Mouse (Mus musculus): ENCODE measurements around the gene Clip3. TPM values are rescaled to one million over a fixed set of nuclear protein-coding genes. Genes with fewer than 3 reads are reported as not detected.
A peak's percentile ranks its signal among the peaks of the same experiment; 100 is the strongest.

The Clip3 gene
- polyA plus RNA-seq, 1 experiment from 2014 or later = 78.3 TPM

- ChIA-PET CTCF (no interaction called here), POLR2A (no interaction called here)
- H3K27me3 ChIP-seq = peaks cover 24% of the 10 kb centered on the region
- no peak for ATAC-seq
- in situ Hi-C loops (cut with MboI; ENCODE audit: low pct_unique_long_range_greater_than_20kb) = loop anchor here (10.0 kb wide), 1 partner anchor 95 kb away; no protein-coding TSS in a partner anchor
- DNase-seq (ENCODE audit: low read depth, low spot score) = no peak
- TF ChIP-seq CTCF (IDR thresholded peaks at IDR 0.05) = no peak
Measured at GRCm38 (mm10) chr7:30339432-30340109, 48.0 kb downstream of the Clip3 start.

DNA sequence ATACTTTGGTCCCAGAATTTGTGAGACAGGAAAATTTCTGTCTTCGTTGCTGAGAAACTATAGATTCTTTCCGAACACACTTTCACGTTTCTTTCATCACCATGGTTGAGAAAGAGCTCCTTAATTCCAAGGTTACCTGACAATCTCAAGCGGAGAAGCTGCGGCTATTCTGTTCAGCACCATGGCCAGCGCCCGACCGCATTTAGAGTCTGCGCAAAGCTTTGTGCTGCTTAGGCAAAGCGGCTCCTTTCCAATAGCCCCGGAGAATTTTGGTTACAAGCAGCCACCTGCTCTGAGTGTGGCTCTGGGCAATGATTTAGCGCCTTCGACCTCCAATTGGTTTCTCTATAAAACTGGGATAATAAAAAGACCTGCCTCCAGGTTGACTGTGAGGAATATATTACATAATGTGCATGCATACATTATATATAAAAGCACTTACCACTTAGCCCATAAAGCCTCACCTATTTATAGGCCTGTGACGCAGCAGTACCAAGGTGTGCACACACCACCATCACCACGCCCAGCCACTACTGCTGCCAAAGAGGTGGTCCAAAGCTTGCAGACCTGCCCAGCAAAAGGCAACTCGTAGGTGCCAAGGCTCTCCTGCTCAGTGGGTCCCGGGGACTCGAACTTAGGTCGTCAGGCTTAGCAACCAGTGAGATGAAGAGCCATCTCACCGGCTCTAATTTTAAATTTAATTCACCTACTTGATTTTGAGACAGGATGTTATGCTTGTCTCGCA lies 55.3 kb downstream of the Clip3 start:
- TF ChIP-seq CTCF (IDR thresholded peaks at IDR 0.05) = no peak
- in situ Hi-C loops (cut with MboI; ENCODE audit: low pct_unique_long_range_greater_than_20kb) = no loop called here
- ChIA-PET CTCF (interaction anchor here (1.0 to 2.4 kb wide), 3 partner anchors 10 to 88 kb away, joined by 3 to 10 read pairs (median 3); partner anchors contain the start of gene Sdhaf1), POLR2A (no interaction called here)
- DNase-seq (ENCODE audit: low read depth, low spot score) (no peak), ATAC-seq (no peak)
- peaks cover under 1% of the 10 kb centered on the region for H3K27me3 ChIP-seq

DNA sequence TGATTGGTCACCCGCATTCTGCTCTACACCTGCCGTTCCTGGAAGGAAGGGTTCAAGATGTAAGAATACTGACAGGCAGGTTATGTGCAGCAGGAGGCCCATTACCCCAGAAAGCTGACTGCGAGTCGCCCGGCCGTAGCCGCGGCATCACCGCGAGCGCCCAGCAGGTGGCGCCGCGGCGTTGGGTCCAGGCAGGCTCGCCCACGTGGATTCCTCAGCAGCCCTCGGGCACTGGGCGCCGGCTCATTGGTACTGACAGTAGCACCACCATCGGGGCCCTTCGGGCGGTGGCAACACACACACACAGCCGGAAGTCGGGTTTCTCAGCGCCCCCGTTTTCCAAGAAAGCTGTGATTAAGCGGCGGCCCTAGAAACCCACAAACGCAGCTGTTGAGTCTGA lies 56.3 kb downstream of the Clip3 start:
- POLR2A ChIA-PET = no interaction called here
- H3K27me3 ChIP-seq = no peaks in the 10 kb centered on the region
- CTCF ChIA-PET = interaction anchor here (1.1 to 2.9 kb wide), 4 partner anchors 12 to 83 kb away, joined by 4 to 13 read pairs (median 6); no protein-coding TSS in a partner anchor
- no peak for DNase-seq (ENCODE audit: low read depth, low spot score)
- in situ Hi-C loops (cut with MboI; ENCODE audit: low pct_unique_long_range_greater_than_20kb) = no loop called here
- TF ChIP-seq CTCF (IDR thresholded peaks at IDR 0.05) = peak; percentile 99
- ATAC-seq = peak; percentile 67

DNA sequence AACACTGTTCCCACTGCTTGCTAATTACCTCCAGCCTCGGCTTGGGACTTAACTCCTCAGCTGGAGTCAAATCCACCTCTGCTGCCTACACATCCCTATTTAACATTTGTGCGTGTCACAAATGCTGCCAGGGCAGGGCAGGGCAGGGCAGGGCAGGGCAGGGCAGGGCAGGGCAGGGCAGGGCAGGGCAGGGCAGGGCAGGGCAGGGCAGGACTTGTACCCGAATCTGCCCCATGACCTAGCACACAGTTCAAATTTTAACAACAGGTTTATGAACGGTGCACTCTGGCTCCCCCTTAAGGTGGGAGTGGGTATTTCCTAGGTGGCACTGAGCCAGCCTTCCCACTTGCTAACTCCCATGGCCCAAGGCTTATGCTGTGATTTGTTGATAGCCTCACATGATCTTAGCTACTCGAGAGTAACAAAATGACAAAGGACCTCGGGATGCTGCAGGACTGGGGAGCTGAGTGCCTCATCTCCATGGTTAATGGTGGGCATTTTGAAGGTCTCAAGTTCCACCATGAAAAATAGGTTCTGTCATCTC lies 61.8 kb downstream of the Clip3 start:
- no peaks in the 10 kb centered on the region for H3K27me3 ChIP-seq
- ATAC-seq = no peak
- TF ChIP-seq CTCF (IDR thresholded peaks at IDR 0.05) = no peak
- CTCF ChIA-PET = interaction anchor here (0.7 to 1.9 kb wide), 4 partner anchors 18 to 22 kb away, joined by 3 to 14 read pairs (median 4); no protein-coding TSS in a partner anchor
- in situ Hi-C loops (cut with MboI; ENCODE audit: low pct_unique_long_range_greater_than_20kb) = loop anchor here (5.0 kb wide), 1 partner anchor 74 kb away; no protein-coding TSS in a partner anchor
- no peak for DNase-seq (ENCODE audit: low read depth, low spot score)
- POLR2A ChIA-PET = interaction anchor here (0.6 kb wide), 1 partner anchor 7 kb away, joined by 4 read pairs; no protein-coding TSS in a partner anchor

- DNase-seq (ENCODE audit: low read depth, low spot score) (no peak), ATAC-seq (no peak)
- CTCF ChIA-PET = interaction anchor here (0.7 to 1.9 kb wide), 3 partner anchors 17 to 22 kb away, joined by 3 to 14 read pairs (median 3); no protein-coding TSS in a partner anchor
- H3K27me3 ChIP-seq = no peaks in the 10 kb centered on the region
- no peak for TF ChIP-seq CTCF (IDR thresholded peaks at IDR 0.05)
- in situ Hi-C loops (cut with MboI; ENCODE audit: low pct_unique_long_range_greater_than_20kb) = loop anchor here (5.0 kb wide), 1 partner anchor 73 kb away; no protein-coding TSS in a partner anchor
- POLR2A ChIA-PET = no interaction called here
Measured at GRCm38 (mm10) chr7:30354059-30354458, 62.5 kb downstream of the Clip3 start.

Other genes with a start within 250 kb of the Clip3 start
- 3.4 TPM for gene Zfp14, start 240.3 kb upstream of the Clip3 start, polyA plus RNA-seq (2021)
- 13.7 TPM for gene Zfp82, start 218.8 kb upstream of the Clip3 start, polyA plus RNA-seq (2021)
- 1.1 TPM for gene Gm26920, start 201.3 kb upstream of the Clip3 start, polyA plus RNA-seq (2021)
- gene Zfp566, start 201.2 kb upstream of the Clip3 start, polyA plus RNA-seq (2021) = 5.3 TPM
- gene Zfp260, start 197.0 kb upstream of the Clip3 start, polyA plus RNA-seq (2021) = 55.7 TPM
- gene Zfp382, start 169.8 kb upstream of the Clip3 start, polyA plus RNA-seq (2021) = 8.7 TPM
- gene Zfp146, start 122.0 kb upstream of the Clip3 start, polyA plus RNA-seq (2021) = 56.4 TPM
- 0.89 TPM for gene Cox7a1, start 107.6 kb upstream of the Clip3 start, polyA plus RNA-seq (2021)
- gene Capns1, start 92.9 kb upstream of the Clip3 start, polyA plus RNA-seq (2021) = 456 TPM
- 79.3 TPM for gene Polr2i, start 59.8 kb upstream of the Clip3 start, polyA plus RNA-seq (2021)
- gene Tbcb, start 59.5 kb upstream of the Clip3 start, polyA plus RNA-seq (2021) = 87.4 TPM
- not detected for gene Ovol3, start 56.0 kb upstream of the Clip3 start, polyA plus RNA-seq (2021)
- gene Thap8, start 11.6 kb upstream of the Clip3 start, polyA plus RNA-seq (2021) = 0.14 TPM
- 9.7 TPM for gene Wdr62, start 11.3 kb upstream of the Clip3 start, polyA plus RNA-seq (2021)
- 35.2 TPM for gene Alkbh6, start 17.0 kb downstream of the Clip3 start, polyA plus RNA-seq (2021)
- gene Syne4, start 23.1 kb downstream of the Clip3 start, polyA plus RNA-seq (2021) = 2.6 TPM
- 3.3 TPM for gene E130208F15Rik, start 30.0 kb downstream of the Clip3 start, polyA plus RNA-seq (2021)
- gene Sdhaf1, start 32.2 kb downstream of the Clip3 start, polyA plus RNA-seq (2021) = 6.4 TPM
- 21.9 TPM for gene Lrfn3, start 71.0 kb downstream of the Clip3 start, polyA plus RNA-seq (2021)
- gene Tyrobp, start 122.0 kb downstream of the Clip3 start, polyA plus RNA-seq (2021) = not detected
- gene Hcst, start 128.1 kb downstream of the Clip3 start, polyA plus RNA-seq (2021) = not detected
- gene Nfkbid, start 130.0 kb downstream of the Clip3 start, polyA plus RNA-seq (2021) = 0.86 TPM
- gene Aplp1, start 153.8 kb downstream of the Clip3 start, polyA plus RNA-seq (2021) = 104 TPM
- not detected for gene Kirrel2, start 166.0 kb downstream of the Clip3 start, polyA plus RNA-seq (2021)
- gene Nphs1, start 166.6 kb downstream of the Clip3 start, polyA plus RNA-seq (2021) = not detected
- gene Prodh2, start 201.9 kb downstream of the Clip3 start, polyA plus RNA-seq (2021) = 0.05 TPM
- gene Arhgap33, start 243.3 kb downstream of the Clip3 start, polyA plus RNA-seq (2021) = 5.4 TPM